Mouse (Mus musculus) thymus, adult 2 months (tissue): ENCODE measurements around the gene 4930404N11Rik. TPM values are rescaled to one million over a fixed set of nuclear protein-coding genes. Genes with fewer than 3 reads are reported as not detected.

Source experiments
- DNase-seq: peaks from one replicate; pipeline ENCODE4 v3.0.0; 2021
- H3K27ac ChIP-seq: fragments of 200-500 bp; 2 replicates; pipeline ENCODE4 v1.5.1; 2012; ENCODE audit warnings: low read length, control low read depth; ENCODE audit not compliant: control insufficient read depth, insufficient read depth
- H3K27me3 ChIP-seq: fragments of 200-500 bp; 2 replicates; pipeline ENCODE4 v1.6.1; 2012; ENCODE audit warnings: mild to moderate bottlenecking, low read length, moderate library complexity, mixed read lengths; ENCODE audit not compliant: control insufficient read depth, insufficient read depth
- H3K36me3 ChIP-seq: fragments of 200-500 bp; 2 replicates; pipeline ENCODE4 v1.6.1; 2012; ENCODE audit warnings: mild to moderate bottlenecking, low read length, moderate library complexity; ENCODE audit not compliant: control insufficient read depth, insufficient read depth
- H3K4me1 ChIP-seq: fragments of 200-500 bp; replicated peaks from 2 replicates; pipeline ENCODE4 v1.6.1; 2012; ENCODE audit warnings: low read length; ENCODE audit not compliant: control insufficient read depth, insufficient read depth
- H3K4me3 ChIP-seq: fragments of 200-500 bp; 2 replicates; pipeline ENCODE4 v1.5.1; 2012; ENCODE audit warnings: mild to moderate bottlenecking, low read length, control low read depth, moderate library complexity; ENCODE audit not compliant: control insufficient read depth, insufficient read depth
- CTCF ChIP-seq: fragments of 200-500 bp; IDR thresholded peaks from 2 replicates; pipeline ENCODE4 v1.5.1; 2012; ENCODE audit warnings: mild to moderate bottlenecking, control low read depth, low read length, moderate library complexity, borderline replicate concordance; ENCODE audit not compliant: control insufficient read depth, poor library complexity, insufficient read depth; ENCODE audit errors: extremely low read depth
- POLR2A ChIP-seq: fragments of 200-500 bp; IDR thresholded peaks from 2 replicates; pipeline ENCODE4 v1.6.1; 2012; ENCODE audit warnings: mild to moderate bottlenecking, low read length, control low read depth, moderate library complexity; ENCODE audit not compliant: control insufficient read depth, poor library complexity, insufficient read depth; ENCODE audit errors: extremely low read depth
- WGBS: fragments of 180-500 bp; shearing (Covaris S2); methylation state at CpG from one replicate; pipeline ENCODE4 v1.1.7; 2018; 5-methylcytosine and 5-hydroxymethylcytosine counted together
- polyA plus RNA-seq: library from polyadenylated mRNA; depleted of rRNA; stranded (reverse); fragments of >200 nt; gene quantifications from 2 replicates; pipeline ENCODE4 v1.2.3, GENCODE M21; 2012

The 4930404N11Rik gene
- polyA plus RNA-seq, 1 experiment: 12.7 TPM

DNA sequence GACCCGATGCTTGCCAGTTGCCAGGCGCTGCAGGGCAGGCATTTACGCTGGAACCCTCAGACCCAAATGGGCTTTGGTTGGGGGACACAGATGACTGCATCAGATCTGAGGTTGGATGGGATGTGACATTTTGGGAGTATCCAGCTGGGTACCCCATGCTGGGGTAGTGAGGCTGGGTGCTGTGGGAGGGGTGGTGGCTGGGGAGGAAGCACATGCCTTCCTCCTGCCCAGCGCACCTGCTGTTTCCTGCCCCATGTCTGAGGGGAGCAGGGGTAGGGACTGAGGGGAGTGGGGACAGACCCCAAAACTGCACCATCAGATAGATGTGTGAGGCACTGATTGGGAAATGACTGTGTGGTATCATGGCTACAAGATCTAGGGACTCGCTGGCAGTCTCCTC, 31.1 kb upstream of the 4930404N11Rik start:
- peaks cover 27% of the 10 kb centered on the region for H3K4me1 ChIP-seq
- no peak for DNase-seq
- H3K27me3 ChIP-seq: no peaks in the 10 kb centered on the region
- H3K4me3 ChIP-seq: no peak overlapping the region
- 15% methylated on average over 5 of the region's 5 CpGs for WGBS
- TF ChIP-seq POLR2A (no peak), CTCF (no peak)
- no peak overlapping the region for H3K27ac ChIP-seq
- H3K36me3 ChIP-seq: no peaks in the 10 kb centered on the region

DNA sequence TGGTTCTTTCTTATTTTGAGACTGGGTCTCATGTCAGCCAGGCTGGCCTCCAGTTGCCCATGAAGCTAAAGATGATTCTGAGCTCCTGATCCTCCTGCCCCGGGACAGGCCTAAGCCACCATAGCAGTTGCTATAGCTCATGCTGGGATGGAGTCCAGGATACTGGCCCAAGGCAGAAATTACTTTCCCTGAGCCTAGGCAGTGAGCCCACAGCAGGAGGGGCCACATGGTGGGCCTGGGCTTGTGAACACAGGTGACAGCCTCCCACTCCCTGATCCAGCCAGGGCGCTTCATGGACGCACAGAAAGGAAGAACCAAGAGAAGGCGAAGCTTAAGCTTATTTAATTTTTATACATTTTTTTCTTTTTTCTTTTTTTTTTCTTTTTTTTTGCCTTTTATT, 30.2 kb upstream of the 4930404N11Rik start:
- no peak overlapping the region for H3K27ac ChIP-seq
- H3K4me3 ChIP-seq: no peak overlapping the region
- no peaks in the 10 kb centered on the region for H3K27me3 ChIP-seq
- WGBS: 94% methylated on average over 4 of the region's 4 CpGs
- TF ChIP-seq CTCF: no peak
- TF ChIP-seq POLR2A: no peak
- H3K36me3 ChIP-seq: no peaks in the 10 kb centered on the region
- H3K4me1 ChIP-seq: peaks cover 27% of the 10 kb centered on the region
- no peak for DNase-seq

GRCm38 (mm10) chr10:81395127-81395526, 29.5 kb upstream of the 4930404N11Rik start:
- TF ChIP-seq POLR2A: no peak
- peak; percentile 91; the same call in 1 of the 2 replicates for TF ChIP-seq CTCF
- H3K36me3 ChIP-seq: no peaks in the 10 kb centered on the region
- H3K4me1 ChIP-seq: peaks cover 27% of the 10 kb centered on the region
- 26% methylated on average over 5 of the region's 5 CpGs for WGBS
- H3K27me3 ChIP-seq: no peaks in the 10 kb centered on the region
- H3K27ac ChIP-seq: no peak overlapping the region
- peak; percentile 67 for DNase-seq
- H3K4me3 ChIP-seq: no peak overlapping the region

DNA sequence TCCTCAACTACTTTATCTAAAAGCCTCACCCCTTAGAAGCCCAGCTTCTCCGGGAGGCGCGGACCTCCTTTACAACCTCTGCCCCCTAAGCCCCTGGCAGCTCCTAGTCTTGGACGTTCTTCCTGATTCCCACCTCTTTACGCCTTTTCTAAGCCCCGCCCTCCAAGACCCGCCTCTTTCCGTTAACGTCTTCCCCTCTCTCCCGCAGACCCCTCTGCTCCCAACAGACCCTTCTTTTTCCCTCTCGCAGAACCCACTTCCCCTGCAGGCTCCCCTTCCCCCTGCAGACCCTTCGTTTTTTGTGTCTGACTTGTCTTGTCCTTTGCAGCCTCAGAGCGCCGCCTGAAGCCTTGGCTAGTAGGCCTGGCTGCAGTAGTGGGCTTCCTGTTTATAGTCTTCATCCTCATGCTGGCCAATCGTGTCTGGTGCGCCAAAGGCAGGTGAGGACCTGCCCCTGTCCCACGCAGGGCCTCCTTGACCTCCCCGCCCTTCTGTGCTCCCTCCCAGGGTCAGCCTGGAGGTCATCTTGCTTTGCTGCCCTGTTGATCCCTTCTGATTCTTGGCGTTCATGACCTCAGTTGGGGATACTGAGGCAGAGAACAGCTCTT, 27.9 kb upstream of the 4930404N11Rik start:
- TF ChIP-seq CTCF: no peak
- TF ChIP-seq POLR2A: 0 out of 2 replicates have a peak, but pooled peaks have one; percentile 12
- Histone ChIP-seq H3K4me3 (peak overlapping the region; percentile 63), H3K27me3 (no peaks in the 10 kb centered on the region), H3K27ac (peak overlapping the region; percentile 53), H3K36me3 (no peaks in the 10 kb centered on the region), H3K4me1 (peaks cover 27% of the 10 kb centered on the region)
- DNase-seq: peak; percentile 75
- 7% methylated on average over 19 of the region's 19 CpGs for WGBS

- 55% methylated on average over 14 of the region's 14 CpGs for WGBS
Measured at GRCm38 (mm10) chr10:81392781-81393185, 27.2 kb upstream of the 4930404N11Rik start, which contains the start of gene Smim24. TSS of gene Smim24 (plus strand) at chr10:81393051.

GRCm38 (mm10) chr10:81392270-81392669, 26.7 kb upstream of the 4930404N11Rik start:
- TF ChIP-seq CTCF: no peak
- TF ChIP-seq POLR2A: no peak
- peaks cover 7% of the 10 kb centered on the region for H3K36me3 ChIP-seq
- no peak for DNase-seq
- H3K4me1 ChIP-seq: peaks cover 27% of the 10 kb centered on the region
- no peak overlapping the region for H3K4me3 ChIP-seq
- H3K27me3 ChIP-seq: no peaks in the 10 kb centered on the region
- 89% methylated on average over 6 of the region's 6 CpGs for WGBS
- no peak overlapping the region for H3K27ac ChIP-seq

More at GRCm38 (mm10) chr10:81392781-81393185, 27.2 kb upstream of the 4930404N11Rik start, which contains the start of gene Smim24:
- Histone ChIP-seq H3K4me3 (peak within 1 kb of the TSS; percentile 63), H3K27me3 (no peaks in the 10 kb centered on the region), H3K36me3 (peaks cover 2% of the 10 kb centered on the region), H3K4me1 (peaks cover 27% of the 10 kb centered on the region), H3K27ac (peak within 1 kb of the TSS; percentile 53)
- no peak for DNase-seq
- TF ChIP-seq POLR2A (no peak), CTCF (no peak)

DNA sequence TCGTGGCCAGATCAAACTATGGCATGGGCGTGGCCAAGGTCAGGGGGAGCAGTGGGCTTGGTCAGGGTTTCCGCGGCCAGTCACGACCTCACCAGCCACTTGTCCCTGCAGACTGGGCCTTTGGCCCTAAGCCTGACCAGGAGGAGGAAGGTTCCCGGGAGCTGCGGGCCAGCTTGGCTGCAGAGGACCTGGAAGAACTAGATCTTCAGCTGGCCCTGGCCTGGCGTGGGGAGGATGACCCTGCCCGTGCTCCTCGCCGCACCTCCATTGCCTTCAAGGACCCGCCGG, 25.0 kb upstream of the 4930404N11Rik start:
- 95% methylated on average over 13 of the region's 13 CpGs for WGBS
- Histone ChIP-seq H3K4me1 (peaks cover 19% of the 10 kb centered on the region), H3K4me3 (no peak overlapping the region), H3K36me3 (peaks cover 10% of the 10 kb centered on the region), H3K27me3 (no peaks in the 10 kb centered on the region), H3K27ac (no peak overlapping the region)
- no peak for DNase-seq
- TF ChIP-seq CTCF (no peak), POLR2A (no peak)
